Mouse (Mus musculus): ENCODE data around the gene Abhd14b.
A peak's percentile ranks its signal among the peaks of the same experiment; 100 is the strongest.

The Abhd14b gene

DNA sequence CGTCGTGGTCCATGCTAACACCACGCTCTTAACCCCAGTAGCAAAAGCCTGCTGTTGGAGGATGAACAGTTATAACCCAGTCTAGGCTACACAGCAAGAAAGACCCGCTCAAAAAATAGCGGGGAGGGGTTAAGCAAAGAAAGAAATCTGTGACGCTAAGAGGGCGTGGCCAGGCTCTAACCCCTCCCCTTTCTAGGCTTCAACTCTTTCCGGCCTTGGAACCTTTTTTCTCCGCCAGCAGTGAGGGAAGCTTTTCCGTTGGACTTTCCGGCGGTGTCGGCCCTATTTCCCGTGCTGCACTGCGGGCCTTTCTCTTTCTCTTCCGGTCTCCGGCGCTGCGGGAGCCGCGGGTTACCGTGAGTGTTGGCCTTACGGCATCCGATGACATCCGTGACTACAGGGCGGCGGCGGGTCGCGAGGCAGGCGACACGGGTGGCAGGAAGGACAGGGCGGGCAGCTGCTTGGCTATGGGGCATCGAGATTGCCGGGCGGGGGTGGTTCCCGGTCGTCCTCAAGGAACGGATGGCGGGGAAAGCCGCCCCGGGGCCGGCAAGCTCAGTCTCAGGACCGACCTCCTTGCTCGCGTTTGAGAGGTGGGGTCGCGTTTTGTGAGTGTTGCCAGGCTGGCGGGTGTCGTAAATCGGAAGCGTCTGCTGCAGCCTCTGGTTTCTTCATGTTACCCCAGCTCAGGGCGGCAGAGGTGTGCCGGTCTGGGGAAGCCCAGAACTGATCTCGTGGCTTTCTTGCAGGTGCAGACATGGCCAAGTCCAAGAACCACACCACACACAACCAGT lies 17.8 kb upstream of the Abhd14b start, which contains the start of gene Rpl29:
TSS of gene Rpl29 (plus strand) at position 234 of the 794 bp plus-strand sequence.
- DNase-seq (ENCODE audit: low spot score in 2 of 2): peak; percentile 84 to 91

DNA sequence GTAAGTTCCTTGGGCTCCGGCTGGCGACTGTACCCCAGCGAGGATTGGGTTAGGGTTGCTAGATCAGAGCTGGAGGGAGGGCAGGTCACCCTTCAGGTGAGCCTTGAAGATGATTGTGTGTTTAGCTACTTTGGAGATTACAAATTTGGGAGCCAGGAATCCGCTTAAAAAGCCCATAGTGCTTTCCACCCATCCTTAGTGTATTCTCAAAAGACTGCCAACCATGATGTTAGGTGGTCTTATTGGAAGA lies 17.3 kb upstream of the Abhd14b start:
- no peak for DNase-seq (ENCODE audit: low spot score in 2 of 2)

DNA sequence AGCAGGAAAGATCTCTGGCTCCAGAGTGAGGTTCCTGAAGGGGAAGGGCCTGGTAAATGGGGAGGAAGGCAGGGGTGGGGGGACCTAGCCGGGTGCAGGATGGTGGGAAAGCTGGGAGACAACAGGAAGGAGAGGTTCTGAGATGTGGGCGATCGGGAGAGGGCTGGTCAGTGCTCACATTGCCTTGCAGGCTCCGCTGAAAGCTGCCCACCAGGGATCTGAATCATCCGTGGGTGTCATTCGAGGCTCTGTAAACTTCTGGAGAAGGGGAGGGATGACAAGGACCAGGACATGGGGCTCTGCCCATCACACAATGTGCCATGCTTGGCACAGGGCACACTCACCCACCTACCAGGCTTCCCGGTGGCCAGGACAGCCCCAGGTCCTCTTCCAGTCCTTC lies 13.9 kb upstream of the Abhd14b start:
- DNase-seq (ENCODE audit: low spot score in 2 of 2): no peak

DNA sequence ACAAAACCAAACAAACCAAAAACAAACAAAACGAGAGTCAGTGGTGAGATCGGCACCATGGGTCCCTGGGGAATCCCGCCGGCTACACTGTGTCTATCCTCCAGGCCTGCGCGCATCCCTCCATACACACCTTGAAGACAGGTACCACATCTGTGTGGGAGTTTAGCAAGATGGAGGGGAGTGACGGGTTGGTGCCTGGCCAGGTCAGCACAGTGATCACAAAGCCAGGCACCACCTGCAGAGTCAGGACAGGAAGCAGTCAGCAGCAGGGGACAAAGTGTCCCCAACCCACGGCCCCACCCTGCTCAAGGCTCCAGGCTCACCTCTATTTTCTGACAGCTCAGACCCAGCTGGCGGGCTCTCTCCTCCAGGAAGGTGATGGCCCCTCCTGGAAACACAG lies 10.7 kb upstream of the Abhd14b start:
- no peak for DNase-seq (ENCODE audit: low spot score in 2 of 2)

DNA sequence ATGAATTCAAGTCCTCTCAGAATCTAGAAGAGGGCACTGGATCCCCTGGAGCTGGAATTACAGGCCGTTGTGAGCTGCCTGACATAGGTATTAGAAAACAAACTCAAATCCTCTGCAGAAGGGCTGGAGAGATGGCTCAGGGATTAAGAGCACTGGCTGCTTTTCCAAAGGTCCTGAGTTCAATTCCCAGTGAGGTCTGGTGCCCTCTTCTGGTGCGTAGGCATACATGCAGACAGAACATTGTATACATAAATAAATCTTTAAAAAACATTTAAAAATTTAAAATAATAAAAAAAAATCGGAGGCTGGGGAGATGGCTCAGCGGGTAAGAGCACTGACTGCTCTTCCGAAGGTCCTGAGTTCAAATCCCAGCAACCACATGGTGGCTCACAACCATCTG lies 4.6 kb upstream of the Abhd14b start:
- no peak for DNase-seq (ENCODE audit: low spot score in 2 of 2)

DNA sequence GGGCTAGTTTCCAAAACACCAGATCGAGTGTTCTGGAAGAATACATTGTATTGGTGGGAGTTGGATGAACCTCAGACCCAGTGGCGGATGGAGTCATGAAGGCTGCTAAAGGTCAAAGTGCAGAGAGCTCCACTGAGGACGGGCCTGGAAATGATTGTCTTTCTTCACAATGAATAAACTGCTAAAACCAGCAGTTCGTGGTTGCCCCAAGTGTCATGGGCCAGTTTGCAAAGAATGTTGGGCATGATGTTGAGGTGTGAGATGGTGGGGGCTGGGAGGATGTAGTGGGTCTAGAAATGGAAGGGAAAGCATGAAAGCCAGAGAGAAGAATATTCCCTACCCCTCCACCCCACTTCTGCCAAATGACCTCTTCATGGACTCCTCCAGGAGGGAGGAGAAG lies 2.4 kb upstream of the Abhd14b start:
- DNase-seq (ENCODE audit: low spot score in 2 of 2): no peak

DNA sequence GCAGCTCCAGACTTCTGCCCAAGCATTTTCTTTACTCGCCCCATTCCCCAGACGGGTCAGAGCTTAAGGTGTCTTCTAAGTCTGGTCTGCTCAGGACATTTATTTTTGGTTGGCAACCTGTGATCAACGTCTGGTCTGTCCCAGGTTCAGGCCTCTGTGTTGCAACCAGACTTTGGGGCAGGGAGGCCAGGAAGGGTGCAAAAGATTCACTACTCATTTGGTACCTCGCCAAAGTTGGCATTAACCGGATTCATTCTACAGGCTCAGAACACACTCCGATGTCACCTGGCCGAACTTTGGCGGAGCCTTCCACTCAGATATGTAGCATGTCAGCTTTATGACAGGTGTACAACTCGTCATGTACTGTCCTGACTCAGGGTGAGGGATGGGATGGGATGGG lies 692 bp downstream of the Abhd14b start:
- no peak for DNase-seq (ENCODE audit: low spot score in 2 of 2)

DNA sequence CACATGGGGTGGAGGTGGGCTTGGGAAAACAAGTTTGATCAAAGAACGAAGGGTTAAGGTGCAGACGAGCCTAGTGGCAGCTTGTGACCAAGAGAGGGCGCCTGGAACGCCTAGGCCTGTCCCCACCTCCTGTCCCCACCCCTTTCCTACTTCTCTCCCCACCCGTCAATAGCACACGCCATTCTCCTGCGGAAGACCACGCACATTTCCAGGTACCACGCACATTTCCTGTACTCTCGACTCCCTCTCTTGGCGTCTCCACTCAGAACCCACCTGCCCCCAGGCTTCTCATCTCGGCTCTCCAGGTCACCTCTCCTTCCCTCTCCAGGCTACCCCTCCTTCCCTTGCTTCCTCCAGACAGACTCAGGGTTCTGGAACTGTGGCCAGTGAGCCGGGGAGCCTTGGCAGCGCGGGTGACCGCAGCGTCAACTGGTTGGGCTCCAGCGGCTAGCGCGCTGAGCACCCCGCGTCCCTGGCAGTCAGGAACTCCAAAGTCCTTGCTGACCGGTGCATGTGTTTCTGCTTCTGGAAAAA lies 1.3 kb downstream of the Abhd14b start:
- DNase-seq (ENCODE audit: low spot score in 2 of 2): peak in 1 of 2 experiments; percentile 44

DNA sequence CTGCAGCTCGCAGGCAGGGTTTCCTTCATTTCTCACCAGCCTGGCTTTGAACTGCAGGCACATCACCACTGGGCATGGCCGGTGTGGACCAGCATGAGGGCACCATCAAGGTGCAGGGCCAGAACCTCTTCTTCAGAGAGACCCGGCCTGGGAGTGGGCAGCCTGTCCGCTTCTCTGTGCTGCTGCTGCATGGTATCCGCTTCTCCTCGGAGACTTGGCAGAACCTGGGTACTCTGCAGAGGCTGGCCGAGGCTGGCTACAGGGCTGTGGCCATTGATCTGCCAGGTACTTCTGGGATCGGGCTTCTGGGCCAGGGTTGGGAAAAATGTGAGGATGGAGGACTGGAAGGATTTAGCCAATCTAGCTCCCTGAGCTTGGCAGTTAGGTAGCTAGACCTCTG lies 2.7 kb downstream of the Abhd14b start:
- DNase-seq (ENCODE audit: low spot score in 2 of 2): no peak

DNA sequence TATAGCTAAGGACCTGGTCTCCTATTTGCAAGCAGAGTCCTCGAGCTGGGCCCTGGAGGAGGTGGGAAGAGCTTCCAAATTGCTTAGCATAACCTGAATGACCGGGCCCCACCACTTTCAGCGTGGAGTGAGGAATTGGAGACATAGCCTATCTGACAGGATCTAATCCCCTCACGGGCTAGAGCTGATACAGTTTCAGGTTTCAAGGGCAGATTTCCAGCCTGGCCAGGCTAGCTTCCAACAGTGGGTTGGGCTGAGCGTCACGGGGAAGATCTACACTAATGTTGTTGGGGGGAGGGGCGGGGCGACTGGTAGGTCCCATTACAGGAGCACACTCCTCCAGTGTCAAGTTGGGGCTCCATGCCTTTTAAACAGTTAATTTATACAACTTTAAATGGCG lies 3.4 kb downstream of the Abhd14b start:
- no peak for DNase-seq (ENCODE audit: low spot score in 2 of 2)

DNA sequence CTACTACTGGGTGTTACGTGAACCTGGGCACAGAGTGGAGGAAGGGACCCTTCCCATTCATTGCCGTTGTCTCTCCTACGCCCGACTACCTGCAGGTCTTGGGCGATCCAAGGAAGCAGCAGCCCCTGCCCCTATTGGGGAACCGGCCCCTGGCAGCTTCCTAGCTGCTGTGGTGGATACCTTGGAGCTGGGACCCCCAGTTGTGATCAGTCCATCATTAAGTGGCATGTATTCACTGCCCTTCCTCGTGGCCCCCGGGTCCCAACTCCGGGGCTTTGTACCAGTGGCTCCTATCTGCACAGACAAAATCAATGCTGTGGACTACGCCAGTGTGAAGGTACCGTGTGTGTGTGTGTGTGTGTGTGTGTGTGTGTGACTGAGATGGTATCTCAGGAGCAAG lies 4.0 kb downstream of the Abhd14b start:
- DNase-seq (ENCODE audit: low spot score in 2 of 2): no peak

DNA sequence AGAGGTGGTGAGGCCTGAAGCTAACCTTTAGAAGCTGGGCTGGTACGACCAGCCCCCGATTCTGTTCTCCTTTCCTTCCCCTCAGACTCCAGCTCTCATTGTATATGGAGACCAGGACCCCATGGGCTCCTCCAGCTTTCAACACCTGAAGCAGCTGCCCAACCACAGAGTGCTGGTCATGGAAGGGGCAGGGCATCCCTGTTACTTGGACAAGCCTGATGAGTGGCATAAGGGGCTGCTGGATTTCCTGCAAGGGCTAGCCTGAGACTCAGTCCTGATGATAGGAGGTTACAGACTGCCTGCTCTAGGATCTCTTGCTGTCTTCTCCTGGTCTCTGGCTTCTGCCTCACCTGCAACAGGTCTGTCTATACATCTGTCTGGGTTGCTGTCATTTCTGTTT lies 4.6 kb downstream of the Abhd14b start:
- DNase-seq (ENCODE audit: low spot score in 2 of 2): no peak

DNA sequence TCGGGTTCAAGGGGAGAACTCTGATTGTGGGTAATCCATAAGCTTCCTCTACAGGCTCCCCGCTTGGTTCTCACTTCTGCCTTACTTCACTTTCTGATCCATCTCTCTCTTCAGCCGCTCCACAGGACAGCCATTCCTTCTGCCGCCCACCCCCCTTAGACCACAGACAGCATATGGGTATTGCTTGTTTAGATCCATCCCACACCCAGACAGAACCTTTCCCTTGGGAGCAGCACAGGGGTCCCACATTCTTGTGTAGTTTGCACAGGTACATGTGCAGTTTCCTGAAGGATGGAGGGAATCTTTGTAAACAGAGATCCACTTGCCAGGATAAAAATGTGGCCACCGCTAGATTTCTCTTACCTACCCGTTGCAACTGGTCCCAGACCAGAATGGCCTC lies 5.1 kb downstream of the Abhd14b start:
- DNase-seq (ENCODE audit: low spot score in 2 of 2): no peak

DNA sequence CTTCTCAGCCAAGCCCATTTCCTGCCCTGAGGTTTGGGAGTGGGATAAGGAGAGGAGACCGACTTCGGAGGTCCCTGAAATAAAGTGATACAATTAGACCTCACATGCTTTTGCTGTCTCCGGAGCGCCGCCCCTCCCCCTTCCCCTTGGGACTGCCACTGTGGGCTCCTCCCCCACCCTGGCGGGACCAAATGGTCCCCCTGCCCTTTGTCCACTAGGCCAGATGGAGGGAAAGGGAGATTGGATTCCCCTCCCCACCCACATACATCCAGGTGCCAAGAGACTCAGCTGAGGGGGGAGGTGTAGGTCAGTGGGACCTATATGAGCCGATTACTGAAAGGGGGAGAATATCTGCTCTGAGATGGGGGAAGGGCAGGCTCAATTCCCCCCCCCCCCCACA lies 5.6 kb downstream of the Abhd14b start:
- DNase-seq (ENCODE audit: low spot score in 2 of 2): no peak

DNA sequence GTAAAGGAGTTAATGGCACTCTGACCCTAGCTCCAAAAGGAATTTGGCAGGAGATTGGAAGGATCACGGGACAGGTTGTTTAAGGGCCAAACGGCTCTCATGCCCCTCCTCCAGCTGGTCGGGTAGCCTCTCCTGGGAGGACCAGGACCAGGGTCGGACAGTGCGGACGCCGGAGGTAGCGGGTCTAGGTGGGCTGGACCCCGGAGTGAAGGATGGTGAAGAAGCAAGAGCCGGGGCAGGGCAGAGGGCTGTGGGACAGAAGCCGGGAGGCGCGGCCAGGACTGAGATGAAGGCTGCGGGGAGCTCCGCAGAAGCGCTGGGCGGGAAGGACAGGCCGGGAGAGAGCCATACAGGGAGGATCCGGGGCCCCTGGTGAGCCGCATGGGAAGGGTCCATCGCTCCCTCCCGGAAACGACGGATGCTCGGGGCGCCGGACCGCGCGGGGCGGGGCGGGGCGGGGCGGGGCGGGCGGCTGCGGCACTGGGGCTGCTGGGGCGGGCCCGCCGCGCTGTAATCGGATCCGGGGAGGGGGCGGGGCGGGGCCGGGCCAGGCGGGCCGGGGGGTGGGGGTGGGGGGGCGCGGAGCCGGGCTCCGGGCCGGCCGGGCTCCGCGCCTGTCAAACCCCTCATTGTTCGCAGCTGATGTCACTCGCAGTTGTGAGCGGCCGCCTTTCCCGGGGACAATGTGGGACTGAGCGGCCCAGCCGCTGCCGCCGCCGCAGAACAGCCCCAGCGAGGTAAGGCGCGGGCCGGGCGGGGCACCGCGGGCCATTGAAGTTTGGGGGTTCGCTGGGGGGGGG lies 6.2 kb downstream of the Abhd14b start, which contains the start of gene Pcbp4:
TSS of gene Pcbp4 (plus strand) at position 21 of the 800 bp plus-strand sequence.
- DNase-seq (ENCODE audit: low spot score in 2 of 2): no peak

DNA sequence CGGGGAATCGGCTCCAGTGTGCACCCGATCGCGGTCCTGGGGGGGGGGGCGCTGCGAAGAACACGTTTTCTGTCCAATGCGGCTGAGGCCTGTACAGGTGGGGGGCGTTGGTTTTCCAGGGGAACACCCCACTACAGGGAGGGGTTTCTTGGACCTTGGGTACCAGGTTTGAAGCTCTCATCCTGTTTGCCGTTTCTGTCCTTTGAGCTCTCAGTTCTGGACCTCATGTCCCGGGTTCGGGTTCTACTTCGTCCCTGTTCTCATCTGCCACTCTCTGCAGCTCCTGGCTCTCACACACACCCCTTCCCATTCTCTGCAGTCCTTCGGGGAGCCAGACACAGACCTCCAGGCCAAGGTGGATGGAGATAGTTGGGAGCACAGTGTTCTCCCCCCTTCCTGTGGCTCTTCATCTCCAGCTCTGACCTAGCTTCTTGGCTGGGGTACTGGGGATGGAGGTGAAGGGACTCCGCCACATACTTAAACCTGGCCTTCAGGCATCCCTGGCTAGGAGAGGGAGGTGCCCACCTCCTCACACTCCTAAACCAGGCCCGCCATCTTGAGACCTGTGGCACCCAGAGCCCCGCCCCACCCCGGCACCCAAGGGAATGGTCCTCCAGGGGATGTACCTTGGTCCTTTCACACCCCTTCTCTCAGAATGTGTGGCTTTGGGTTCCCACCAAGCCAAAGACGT lies 7.0 kb downstream of the Abhd14b start:
- DNase-seq (ENCODE audit: low spot score in 2 of 2): no peak

DNA sequence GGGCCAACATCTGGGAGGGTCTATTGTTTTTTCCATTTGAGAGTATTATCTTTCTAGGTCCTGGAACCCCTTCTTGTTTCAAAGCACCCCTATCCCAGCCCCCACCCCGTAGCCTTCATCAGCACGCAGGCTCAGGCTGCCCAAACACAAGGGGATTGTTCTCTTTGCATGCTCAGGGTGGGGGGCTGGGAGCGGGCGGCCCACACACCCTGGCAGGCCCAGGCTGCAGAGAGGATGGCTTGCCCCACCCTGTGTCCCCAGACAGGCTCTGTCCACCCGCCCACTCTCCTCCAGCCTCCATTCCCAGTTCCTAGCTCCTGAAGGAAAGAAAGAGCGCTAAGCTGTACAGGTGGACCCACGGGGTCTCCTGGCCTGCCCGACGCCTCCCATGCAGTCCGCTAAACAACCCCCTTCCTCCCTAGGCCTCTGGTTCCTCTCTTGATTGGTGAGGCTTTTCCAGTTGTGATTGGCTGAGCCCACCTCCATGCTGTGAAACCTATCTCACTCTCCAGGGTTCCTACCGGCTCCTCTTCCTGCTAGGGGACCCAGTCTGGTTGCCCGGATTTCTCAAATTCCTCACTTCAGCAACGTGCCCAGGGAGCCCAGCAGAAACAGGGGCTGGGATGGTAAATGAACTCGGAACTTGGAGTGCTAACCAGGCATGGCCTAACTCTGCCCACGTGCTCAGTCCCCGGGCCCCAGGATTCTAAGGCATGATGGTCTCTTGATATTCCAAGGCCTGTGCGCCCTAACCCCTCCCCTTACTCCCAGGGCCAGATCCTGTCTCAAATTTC lies 7.8 kb downstream of the Abhd14b start:
- no peak for DNase-seq (ENCODE audit: low spot score in 2 of 2)

DNA sequence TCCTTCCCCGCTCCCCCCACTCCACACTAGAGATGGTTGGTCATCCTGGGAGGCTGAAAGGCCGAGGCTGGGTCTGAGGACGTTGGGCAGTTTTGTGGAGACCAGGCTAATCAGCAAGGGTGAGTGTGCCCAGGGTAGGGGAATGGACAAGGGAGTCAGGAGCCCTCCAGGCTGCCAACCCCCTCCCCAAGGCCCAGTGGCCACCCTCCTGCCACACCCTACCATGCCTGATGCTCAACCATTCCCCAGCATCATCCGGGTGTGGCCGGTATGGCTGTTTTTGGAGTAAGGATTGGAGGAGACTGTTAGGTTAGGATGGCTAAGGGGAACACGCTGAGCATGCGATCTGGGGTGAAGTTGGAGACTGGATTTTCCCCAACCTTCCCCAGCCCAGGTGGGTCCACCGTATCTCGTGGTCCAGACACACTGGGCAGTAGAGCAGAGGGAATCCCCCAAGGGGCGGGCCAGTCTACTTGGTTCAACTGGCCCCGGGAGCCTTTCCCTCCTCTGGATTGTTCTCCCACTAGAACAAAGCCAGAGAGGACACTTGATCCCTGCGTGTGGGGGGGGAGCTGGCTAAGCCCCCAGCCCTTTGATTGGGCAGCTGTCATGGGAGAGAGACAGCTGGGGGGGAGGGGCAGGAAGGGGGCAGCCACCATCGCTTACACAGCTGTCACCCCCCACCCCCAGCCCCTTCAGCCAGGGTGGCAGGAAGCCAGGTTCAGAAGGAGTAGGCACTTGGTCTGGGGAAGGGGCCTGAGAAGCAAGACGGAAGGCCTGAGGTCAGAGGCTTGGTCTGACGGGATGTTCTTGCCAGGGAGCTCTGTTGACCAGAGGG lies 9.3 kb downstream of the Abhd14b start:
- DNase-seq (ENCODE audit: low spot score in 2 of 2): no peak

DNA sequence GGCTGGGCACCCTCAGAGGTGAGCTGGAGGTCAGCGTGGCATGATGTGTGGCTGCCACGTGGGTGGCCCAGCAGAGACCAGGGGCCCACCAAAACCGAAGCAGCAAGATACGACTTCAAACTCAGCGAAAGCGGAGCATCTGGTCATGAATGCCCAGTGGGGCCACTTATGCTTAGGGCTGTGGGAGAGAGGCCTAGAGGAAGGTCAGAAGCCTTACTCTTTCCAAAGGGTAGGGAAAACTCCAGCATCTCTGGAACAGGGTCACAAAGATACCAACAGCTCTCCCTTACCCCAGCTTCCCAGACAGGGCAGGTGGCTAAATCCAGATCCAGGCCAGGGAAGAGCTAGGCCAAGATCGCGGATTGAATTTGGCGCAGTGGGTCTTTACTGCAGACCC lies 9.9 kb downstream of the Abhd14b start:
- DNase-seq (ENCODE audit: low spot score in 2 of 2): no peak

DNA sequence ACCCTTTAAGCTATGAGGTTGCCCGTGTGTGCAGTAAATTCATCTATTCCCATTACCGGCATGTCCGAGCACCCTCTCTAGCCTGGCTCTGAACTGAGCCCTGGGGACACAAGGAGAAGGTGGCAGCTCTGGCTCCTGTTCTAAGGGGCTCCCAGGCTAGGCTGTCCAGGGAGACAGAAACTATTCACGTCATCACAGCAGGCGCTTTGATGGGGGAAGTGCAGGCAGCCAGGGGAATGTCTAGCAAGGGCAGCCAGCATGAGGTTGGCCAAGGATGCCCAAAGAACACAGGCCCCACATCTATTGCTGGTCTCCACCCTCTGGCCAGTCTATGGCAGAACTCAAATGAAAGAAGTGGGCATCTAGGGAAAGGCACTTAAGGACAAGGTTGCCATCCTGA lies 10.7 kb downstream of the Abhd14b start:
- no peak for DNase-seq (ENCODE audit: low spot score in 2 of 2)

DNA sequence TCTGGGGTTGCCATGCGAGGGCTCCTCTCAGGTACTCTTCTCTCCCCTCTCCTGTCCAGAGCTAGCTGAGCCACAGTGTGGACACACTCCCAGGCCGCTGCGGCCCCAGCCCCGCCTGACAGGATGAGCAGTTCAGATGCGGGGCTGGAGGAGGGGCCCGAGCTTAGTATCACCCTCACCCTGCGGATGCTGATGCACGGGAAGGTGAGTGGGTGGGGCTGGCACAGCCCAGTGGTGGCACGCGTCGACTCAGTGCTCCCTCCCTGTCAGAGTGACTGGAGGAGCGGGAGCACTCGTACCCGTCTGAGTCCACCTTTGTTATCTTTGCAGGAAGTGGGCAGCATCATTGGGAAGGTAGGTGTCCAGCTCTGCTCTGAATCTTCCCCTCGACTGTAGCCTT lies 12.7 kb downstream of the Abhd14b start:
- DNase-seq (ENCODE audit: low spot score in 2 of 2): no peak
